Comparison of ENCODE assay signal across 8 mouse cellular contexts in genomic region chr1:86487908-86488314, GRCm38 (mm10). TPM values are rescaled to one million over a fixed set of nuclear protein-coding genes. Genes with fewer than 3 reads are reported as not detected.
DNase-seq lines count a peak whose midpoint lies in the region; ATAC-seq lines count a peak whose summit lies in the region.

No protein-coding gene starts in this region.

- H3K36me3 ChIP-seq in heart, embryonic 12.5 days: no peaks in the 10 kb centered on the region
- H3K36me3 ChIP-seq in forebrain, embryonic 16.5 days (ENCODE audit: control insufficient read depth, insufficient read depth): no peaks in the 10 kb centered on the region
- no peaks in the 10 kb centered on the region for H3K36me3 ChIP-seq in macrophage (ENCODE audit: inconsistent target)

- no peaks in the 10 kb centered on the region for H3K27me3 ChIP-seq in heart, embryonic 12.5 days (replicated peaks)
- H3K27me3 ChIP-seq in forebrain, embryonic 16.5 days (replicated peaks; ENCODE audit: control insufficient read depth, insufficient read depth, low read length): no peaks in the 10 kb centered on the region

- ATAC-seq in heart, embryonic 12.5 days (ENCODE audit: insufficient number of reproducible peaks, low FRiP score): peak; percentile 43
- ATAC-seq in forebrain, embryonic 16.5 days: no peak

- H3K4me2 ChIP-seq in heart, embryonic 12.5 days: peak overlapping the region; percentile 82
- H3K4me2 ChIP-seq in forebrain, embryonic 16.5 days (ENCODE audit: low read length): peak overlapping the region; percentile 87

- peak overlapping the region; percentile 93 for H3K9ac ChIP-seq in heart, embryonic 12.5 days
- H3K9ac ChIP-seq in forebrain, embryonic 16.5 days (replicated peaks; ENCODE audit: low read depth, low read length): peak overlapping the region; percentile 97

- 8% methylated on average over 20 of the region's 20 CpGs for WGBS in heart, embryonic 12.5 days
- WGBS in forebrain, embryonic 16.5 days: 8% methylated on average over 20 of the region's 20 CpGs
- WGBS in macrophage (ENCODE audit: missing documents): 6% methylated on average over 20 of the region's 20 CpGs

- peak overlapping the region; percentile 95 for H3K27ac ChIP-seq in heart, embryonic 12.5 days (ENCODE audit: poor library complexity, severe bottlenecking)
- peak overlapping the region; percentile 99 for H3K27ac ChIP-seq in forebrain, embryonic 16.5 days (ENCODE audit: low read length)
- H3K27ac ChIP-seq in macrophage: peak overlapping the region; percentile 91

- peaks cover 24% of the 10 kb centered on the region for H3K4me1 ChIP-seq in heart, embryonic 12.5 days (replicated peaks)
- H3K4me1 ChIP-seq in forebrain, embryonic 16.5 days (replicated peaks; ENCODE audit: control insufficient read depth, insufficient read depth, low read length): peaks cover 18% of the 10 kb centered on the region

- intact Hi-C loops in heart, postnatal 14 days (cut with DNase I): loop anchor here (1.0 kb wide), 2 partner anchors 16 to 37 kb away; no protein-coding TSS in a partner anchor

- no peak for DNase-seq in heart, postnatal 14 days
- peak; percentile 61 for DNase-seq in ES-CJ7 (ENCODE audit: low read depth, low spot score)
- no peak for DNase-seq in T-cell, adult 2 months (ENCODE audit: low spot score)
- no peak for DNase-seq in adrenal gland, adult 18-20 months (ENCODE audit: low spot score in 2 of 2)
- DNase-seq in embryo, embryonic 9.5 days (ENCODE audit: extremely low spot score): no peak

- H3K79me2 ChIP-seq in macrophage (ENCODE audit: inconsistent target): peaks cover 8% of the 10 kb centered on the region; the same call in 1 of the 2 replicates

- H3K9me3 ChIP-seq in heart, embryonic 12.5 days (replicated peaks): no peaks in the 10 kb centered on the region
- no peaks in the 10 kb centered on the region for H3K9me3 ChIP-seq in forebrain, embryonic 16.5 days (ENCODE audit: control insufficient read depth, low read length)

- peak overlapping the region; percentile 69 for H3K4me3 ChIP-seq in heart, embryonic 12.5 days
- peak overlapping the region; percentile 59 for H3K4me3 ChIP-seq in forebrain, embryonic 16.5 days (replicated peaks; ENCODE audit: low read length)
- H3K4me3 ChIP-seq in macrophage (ENCODE audit: inconsistent target): peak overlapping the region; percentile 81

RNA-seq across cellular contexts. Expression of gene Ptma, which starts 38.6 kb away (rescaled TPM):
- polyA plus RNA-seq in heart, embryonic 12.5 days (2016; fragmentation: Nextera tagmentation; extraction: Ambion mirVana): 1,057 and 1,113 TPM in 2 replicates
- 100 to 1,000 TPM; 290 to 401 TPM for total RNA-seq in heart, postnatal 14 days (2021)
- polyA plus RNA-seq in forebrain, embryonic 16.5 days (2015; fragmentation: Nextera tagmentation; extraction: Ambion mirVana): 1,987 and 2,275 TPM in 2 replicates
- total RNA-seq in macrophage (2018; cell fraction: chromatin; rRNA removed): 100 to 1,000 TPM in 1 of 26 experiments, 10 to 100 TPM in 25; 14.8 to 195 (median 44.0) TPM
- total RNA-seq in macrophage (2018; cell fraction: cytosol; rRNA removed): 100 to 1,000 TPM; 533 to 930 (median 702) TPM
- 100 to 1,000 TPM; 100 to 475 (median 211) TPM for total RNA-seq in macrophage (2018; cell fraction: nucleus; rRNA removed)
- polyA plus RNA-seq in macrophage (2018): 808 to 1,710 TPM (median 1,042 TPM) in 3 replicates
- 100 to 1,000 TPM; 463 to 486 TPM for total RNA-seq in adrenal gland, adult 18-20 months (2021)
